Mouse (Mus musculus) 3T3-L1 (cell line): ENCODE data around the gene Aco1.
"Not testable (repeated sequence)": the region's sequence is repeated elsewhere in the genome, so short reads cannot be mapped to it uniquely, and the experiment has no call there.

Source experiments
- DNase-seq: peaks from one replicate; pipeline ENCODE4 v3.0.0-alpha.2; 2015; ENCODE audit warnings: low read depth, low spot score

The Aco1 gene

GRCm38 (mm10) chr4:40142743-40143532, at the start of gene Aco1:
TSS of gene Aco1 (plus strand) at chr4:40143081.
- peak; percentile 97 for DNase-seq

DNA sequence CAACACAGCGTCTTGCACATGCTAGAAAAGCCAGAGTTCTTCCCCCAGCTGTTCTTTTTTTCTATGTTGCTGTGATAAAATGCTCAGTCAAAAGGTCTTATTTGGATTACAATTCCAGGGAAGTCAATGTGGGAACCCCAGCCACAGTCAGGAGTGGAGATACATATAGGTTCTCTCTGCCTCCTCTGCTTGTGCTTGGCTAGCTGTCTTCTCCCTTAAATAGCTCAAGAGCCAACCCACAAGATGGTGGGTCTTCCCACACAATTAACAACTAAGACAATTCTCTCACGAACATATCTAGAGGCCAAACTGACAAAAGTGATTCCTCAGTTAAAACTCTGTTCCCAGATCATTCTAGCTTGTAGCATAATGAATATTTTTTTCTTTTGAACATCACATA, 47.9 kb upstream of the Aco1 start:
- no peak for DNase-seq

GRCm38 (mm10) chr4:40102996-40103395, 39.9 kb upstream of the Aco1 start:
- no peak for DNase-seq

GRCm38 (mm10) chr4:40106004-40106536, 36.8 kb upstream of the Aco1 start:
- DNase-seq: no peak

GRCm38 (mm10) chr4:40108030-40108429, 34.9 kb upstream of the Aco1 start:
- no peak for DNase-seq

DNA sequence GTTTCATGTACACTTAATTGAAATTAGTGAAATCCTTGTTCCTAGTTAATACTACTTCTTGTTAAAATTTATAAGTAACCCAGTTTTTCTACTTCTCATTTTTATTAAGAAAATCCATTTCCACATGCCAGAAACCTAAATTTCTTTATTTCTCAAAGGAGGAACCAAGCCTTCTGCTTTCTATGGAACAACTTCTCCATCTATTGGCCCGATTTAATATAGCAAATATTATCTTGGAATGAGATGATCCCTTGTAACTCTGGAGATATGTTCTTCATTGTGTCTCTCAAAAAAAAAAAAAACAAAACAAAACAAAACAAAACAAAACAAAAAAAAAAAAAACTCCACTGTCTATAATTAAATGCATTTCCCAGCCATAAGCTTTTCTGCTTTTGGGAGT, 29.7 kb upstream of the Aco1 start:
- DNase-seq: no peak

- DNase-seq: no peak
Measured at GRCm38 (mm10) chr4:40121221-40121620, 21.7 kb upstream of the Aco1 start.

- DNase-seq: not testable (repeated sequence)
Measured at GRCm38 (mm10) chr4:40122291-40122690, 20.6 kb upstream of the Aco1 start.

DNA sequence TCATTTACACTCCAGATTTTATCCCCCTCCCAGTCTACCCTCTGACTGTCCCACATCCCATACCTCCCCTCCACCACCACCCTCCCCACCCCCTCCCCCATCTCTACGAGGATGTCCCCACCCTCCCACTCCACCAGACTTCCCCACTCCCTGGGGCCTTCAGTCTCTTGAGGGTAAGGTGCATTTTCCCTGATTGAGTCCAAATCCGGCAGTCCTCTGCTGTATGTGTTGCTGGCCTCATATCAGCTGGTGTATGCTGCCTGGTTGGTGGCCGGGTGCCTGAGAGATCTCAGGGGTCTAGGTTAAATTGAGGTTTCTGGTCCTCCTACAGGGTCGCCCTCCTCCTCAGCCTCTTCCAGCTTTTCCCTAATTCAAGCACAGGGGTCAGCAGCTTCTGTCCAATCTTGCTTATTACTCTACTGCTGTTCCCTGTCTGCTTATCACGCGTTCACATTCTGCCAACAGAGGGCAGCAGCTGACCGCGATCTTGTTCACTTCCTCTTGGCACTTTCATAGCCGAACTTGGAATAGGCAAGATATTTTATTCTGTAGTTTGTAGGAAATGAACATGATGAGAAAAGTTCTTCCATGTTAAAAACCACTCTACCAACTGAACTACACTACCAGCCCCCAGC, 8.3 kb upstream of the Aco1 start:
- DNase-seq: peak; percentile 88

- DNase-seq: peak; percentile 30
Measured at GRCm38 (mm10) chr4:40136519-40136918, 6.4 kb upstream of the Aco1 start.

- no peak for DNase-seq
Measured at GRCm38 (mm10) chr4:40139663-40140255, 3.1 kb upstream of the Aco1 start.

- DNase-seq: no peak
Measured at GRCm38 (mm10) chr4:40143533-40143871, 621 bp downstream of the Aco1 start.

- no peak for DNase-seq
Measured at GRCm38 (mm10) chr4:40144543-40144942, 1.7 kb downstream of the Aco1 start.

- DNase-seq: no peak
Measured at GRCm38 (mm10) chr4:40144981-40145380, 2.1 kb downstream of the Aco1 start.

DNA sequence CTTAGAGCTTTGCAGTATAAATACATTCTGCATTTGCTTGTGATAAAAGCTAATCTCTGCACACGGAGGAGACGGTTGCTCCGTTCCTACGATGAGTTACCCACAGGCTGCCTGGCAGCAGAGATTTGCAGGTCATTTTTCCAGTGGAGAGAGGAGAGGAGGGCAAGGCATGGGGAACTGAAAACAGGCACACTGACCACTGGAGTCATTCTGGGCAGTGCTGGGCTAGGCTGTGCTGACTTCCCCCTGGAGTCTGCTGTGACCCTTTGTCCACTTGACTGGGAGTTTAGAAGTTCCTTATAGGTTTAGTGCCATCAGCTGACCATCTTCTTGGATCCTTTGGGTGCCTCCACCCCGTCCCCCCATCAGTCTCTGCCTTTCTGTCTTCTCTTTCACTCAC, 5.4 kb downstream of the Aco1 start:
- DNase-seq: no peak

GRCm38 (mm10) chr4:40150046-40150445, 7.2 kb downstream of the Aco1 start:
- no peak for DNase-seq

DNA sequence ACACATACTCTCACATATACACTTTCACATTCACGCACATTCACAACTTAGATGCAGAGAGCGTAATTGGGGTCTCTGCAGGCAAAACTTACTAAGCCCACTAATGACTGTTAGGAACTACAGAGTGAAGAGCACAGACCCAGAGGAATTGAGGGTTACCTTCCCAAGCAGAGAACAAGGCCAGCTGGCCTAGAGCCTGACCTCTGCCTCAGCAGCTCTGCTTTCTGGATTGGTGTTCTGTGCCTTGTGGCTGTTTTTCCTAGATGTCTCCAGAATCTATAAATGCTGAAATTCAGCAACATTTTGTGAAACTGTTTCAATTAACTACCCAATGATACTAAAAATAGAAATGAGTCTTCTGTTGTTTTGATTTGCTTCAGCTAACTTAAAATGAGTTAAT, 9.9 kb downstream of the Aco1 start:
- DNase-seq: no peak

- DNase-seq: no peak
Measured at GRCm38 (mm10) chr4:40153500-40153899, 10.6 kb downstream of the Aco1 start.

GRCm38 (mm10) chr4:40154751-40155150, 11.9 kb downstream of the Aco1 start:
- DNase-seq: no peak

DNA sequence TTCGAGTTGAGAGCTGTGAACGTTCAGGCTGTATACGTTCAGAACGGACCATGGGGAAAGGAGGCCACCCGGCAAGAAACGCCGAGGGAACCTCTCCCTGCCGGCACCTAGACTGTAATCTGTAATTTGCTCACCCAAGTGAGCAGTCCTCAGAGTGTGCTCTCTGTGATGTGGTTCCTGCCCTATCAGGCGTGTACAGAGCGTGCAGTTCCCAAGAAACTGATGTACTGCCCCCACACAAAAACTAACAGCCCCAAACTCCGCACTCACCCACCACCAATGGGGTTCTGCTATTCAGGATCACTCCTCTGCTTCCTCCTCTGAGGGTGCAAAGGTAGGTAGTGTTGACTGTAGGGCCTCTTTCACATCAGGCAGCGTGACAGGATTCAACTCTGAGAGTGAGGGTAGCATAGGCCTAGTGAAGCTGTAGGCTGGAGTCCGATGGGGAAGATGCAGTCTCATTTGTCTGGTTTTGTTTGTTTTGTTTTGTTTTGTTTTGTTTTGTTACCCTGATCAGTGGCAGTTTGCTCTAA, 12.7 kb downstream of the Aco1 start:
- no peak for DNase-seq

DNA sequence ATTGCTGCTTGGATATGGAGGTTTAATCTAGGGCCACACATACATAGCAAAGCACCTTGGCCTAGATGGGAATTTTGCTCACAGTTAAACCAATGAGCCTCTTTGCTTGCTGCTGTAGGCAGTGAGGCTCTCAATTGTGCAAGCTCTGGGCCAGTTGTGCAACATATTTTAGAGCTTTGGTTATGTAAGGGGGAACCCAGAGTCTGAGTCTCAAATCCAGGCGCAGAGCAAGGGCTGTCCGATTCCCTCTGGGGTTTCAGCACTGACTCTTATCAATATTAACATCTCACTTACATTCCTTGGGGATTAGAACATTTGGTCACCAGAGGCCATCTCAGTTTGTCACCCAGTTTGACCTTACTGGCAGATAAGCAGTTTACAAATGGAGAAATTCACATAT, 13.3 kb downstream of the Aco1 start:
- peak; percentile 23 for DNase-seq
